Mouse (Mus musculus) left cerebral cortex, adult 2 months (tissue): ENCODE measurements at regions not wholly inside any gene's neighbourhood (a gene's known extent, or its start where the extent isn't known, plus 50 kb on each side); places are given as distances from the start of the nearest gene placed in this dataset.
A peak's percentile ranks its signal among the peaks of the same experiment; 100 is the strongest.

Source experiments
- DNase-seq, 2 experiments: peaks; one replicate each; pipeline ENCODE4 v3.0.0; 2021 to 2022; ENCODE audit warnings: low spot score in 2 of 2, mixed read lengths in 1 of 2; ENCODE audit errors: extremely low spot score in 1 of 2
- H3K27ac ChIP-seq: fragments of 200-600 bp; 2 replicates; pipeline ENCODE4 v1.8.1; 2022
- H3K4me3 ChIP-seq: fragments of 200-600 bp; 2 replicates; pipeline ENCODE4 v1.8.1; 2022
- CTCF ChIP-seq: fragments of 200-600 bp; IDR thresholded peaks from 2 replicates; pipeline ENCODE4 v1.8.1; 2022; ENCODE audit warnings: antibody characterized with exemption, mild to moderate bottlenecking, moderate library complexity
- intact Hi-C: fragments of 180-260 bp; cut with DNase I; formaldehyde crosslinking; loops from one replicate; pipeline ENCODE4 v1.15.1; 2025

DNA sequence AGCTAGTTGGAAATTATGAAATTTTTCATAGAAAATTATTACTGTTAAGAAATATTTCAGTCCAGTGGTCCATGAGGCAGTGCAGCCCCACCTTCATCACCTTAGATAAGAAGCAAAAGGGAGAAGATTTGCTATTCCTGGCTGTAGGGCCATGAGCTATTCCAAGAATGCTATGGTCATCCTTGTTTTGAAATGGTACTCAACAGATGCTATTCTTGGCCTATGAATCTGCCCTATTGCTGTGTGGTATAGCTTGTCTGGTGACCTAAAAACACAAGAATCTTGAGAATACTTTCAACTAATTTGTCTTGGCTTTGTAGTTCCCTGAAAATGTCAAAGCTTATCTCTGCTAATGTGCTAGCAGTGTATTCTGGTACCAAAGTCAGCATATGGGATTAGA is 254.8 kb upstream of the Rasgrp1 start:
- DNase-seq: no peak
- Histone ChIP-seq H3K4me3 (no peak overlapping the region), H3K27ac (no peak overlapping the region)
- intact Hi-C loops: no loop called here
- no peak for TF ChIP-seq CTCF

DNA sequence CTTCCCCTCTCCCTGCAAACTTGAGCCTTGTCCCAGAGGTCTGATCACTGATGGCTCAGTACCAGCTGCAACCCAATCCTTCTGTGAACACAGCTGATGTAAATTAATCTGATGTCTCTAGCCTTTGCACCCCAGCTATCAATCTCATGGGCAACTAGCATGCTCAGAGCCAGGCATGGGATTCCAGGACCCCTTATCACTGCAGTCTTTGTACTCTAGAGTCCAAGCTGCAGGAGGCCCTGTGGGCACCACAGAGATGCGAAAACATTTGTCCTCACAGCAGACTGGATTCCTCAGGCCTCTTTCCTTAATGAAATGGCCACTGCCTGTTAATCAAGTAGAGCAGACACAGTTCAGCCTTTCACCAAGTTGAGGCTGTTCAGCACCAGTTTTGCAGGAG is 272.0 kb upstream of the Rasgrp1 start:
- TF ChIP-seq CTCF: no peak
- Histone ChIP-seq H3K27ac (no peak overlapping the region), H3K4me3 (no peak overlapping the region)
- no peak for DNase-seq
- intact Hi-C loops: no loop called here

DNA sequence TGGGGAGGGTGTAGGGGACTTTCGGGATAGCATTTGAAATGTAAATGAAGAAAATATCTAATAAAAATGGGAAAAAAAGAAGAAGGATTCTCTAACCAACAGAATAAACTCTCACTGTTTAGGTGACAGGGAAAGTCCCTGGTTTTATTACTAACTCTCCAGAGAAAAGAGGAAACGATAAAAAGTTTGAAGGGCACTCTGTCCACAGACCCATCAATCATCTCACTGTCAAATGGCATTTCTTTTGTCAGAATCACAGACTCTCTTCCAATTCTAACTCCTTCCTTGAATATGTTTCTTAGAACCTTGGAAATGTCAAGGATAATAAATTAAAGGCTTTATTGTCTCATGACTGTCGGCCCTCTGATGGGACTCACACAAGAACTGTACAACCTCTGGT is 275.3 kb upstream of the Rasgrp1 start:
- H3K27ac ChIP-seq: no peak overlapping the region
- TF ChIP-seq CTCF: no peak
- intact Hi-C loops: no loop called here
- H3K4me3 ChIP-seq: no peak overlapping the region
- no peak for DNase-seq

DNA sequence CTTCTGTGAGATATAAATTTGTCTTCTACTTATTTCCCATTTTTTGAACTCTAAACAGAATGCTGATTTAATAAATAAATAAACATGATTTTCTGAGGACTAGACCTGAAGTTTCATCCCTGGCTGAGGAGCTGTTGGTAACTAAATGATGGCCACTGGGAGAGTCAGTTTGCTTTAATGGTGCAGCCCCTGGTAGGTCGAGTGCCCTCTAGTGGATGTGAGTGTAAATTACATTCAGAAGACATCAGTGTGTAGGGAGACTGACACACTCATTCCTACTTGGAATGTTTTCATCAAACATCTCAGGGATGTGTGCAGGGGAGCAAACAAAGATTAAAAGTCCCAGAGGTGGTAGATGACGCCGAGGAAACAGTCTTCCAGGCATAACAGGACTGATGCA is 281.2 kb upstream of the Rasgrp1 start:
- DNase-seq: no peak
- no peak overlapping the region for H3K4me3 ChIP-seq
- TF ChIP-seq CTCF: peak; percentile 69
- intact Hi-C loops: no loop called here
- no peak overlapping the region for H3K27ac ChIP-seq

DNA sequence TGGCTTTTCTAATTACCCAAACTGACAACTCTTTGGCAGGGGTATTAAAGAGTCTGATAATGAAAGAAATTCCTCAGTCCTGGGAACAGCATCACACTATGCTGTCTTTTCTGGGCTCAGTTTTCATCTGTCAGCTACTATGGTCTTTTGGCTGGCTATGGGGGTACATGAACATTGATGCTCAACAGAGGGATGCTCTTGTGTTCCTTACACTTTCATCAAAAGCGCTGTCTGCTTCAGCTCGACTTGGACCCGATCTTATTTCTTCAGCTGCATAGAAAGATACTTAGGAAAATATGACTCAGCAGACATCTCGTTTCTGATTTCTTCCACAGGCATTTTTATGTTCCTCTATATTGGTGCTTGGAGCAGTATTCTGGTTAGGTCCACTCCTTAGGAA is 292.1 kb upstream of the Rasgrp1 start:
- TF ChIP-seq CTCF: no peak
- intact Hi-C loops: no loop called here
- Histone ChIP-seq H3K27ac (no peak overlapping the region), H3K4me3 (no peak overlapping the region)
- DNase-seq: no peak

DNA sequence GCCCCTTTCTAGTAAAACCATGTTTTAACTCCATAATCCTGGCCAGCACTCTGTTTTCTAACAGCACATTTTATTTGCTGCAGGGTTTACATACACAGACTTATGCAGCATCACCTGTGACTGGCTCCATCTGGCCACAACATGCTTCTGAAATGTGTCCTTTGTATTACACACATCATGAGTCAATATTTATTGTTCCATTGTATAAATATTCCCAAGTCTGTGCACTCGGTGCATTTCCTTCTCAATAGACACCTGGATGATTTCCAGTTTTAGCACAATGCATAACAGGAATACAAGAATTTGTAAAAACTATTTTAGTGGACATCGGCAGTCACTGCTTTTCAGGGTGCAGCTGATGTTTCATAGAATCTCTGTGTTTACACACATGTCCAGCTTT is 294.6 kb upstream of the Rasgrp1 start:
- TF ChIP-seq CTCF: no peak
- intact Hi-C loops: no loop called here
- Histone ChIP-seq H3K27ac (no peak overlapping the region), H3K4me3 (no peak overlapping the region)
- DNase-seq: no peak

DNA sequence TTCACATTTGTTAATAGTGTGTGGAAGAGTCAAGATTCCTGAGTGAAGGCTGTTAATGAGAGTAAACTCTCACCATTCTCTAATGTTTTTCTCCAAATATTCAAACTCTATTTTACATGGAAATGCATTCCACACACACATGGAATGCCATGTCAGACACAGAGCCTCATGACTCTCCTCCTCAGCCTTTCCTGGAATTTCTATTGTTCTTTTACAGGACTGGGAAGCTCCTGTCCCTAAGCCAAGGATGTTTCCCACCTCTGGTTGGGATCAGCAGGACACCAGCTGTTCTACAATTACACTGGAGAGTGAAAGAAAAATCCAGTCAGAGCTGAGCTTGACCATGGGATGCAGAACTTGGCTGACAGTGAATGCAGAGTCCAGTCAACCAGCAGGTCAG is 309.3 kb upstream of the Rasgrp1 start:
- intact Hi-C loops: no loop called here
- H3K27ac ChIP-seq: no peak overlapping the region
- H3K4me3 ChIP-seq: no peak overlapping the region
- no peak for DNase-seq
- TF ChIP-seq CTCF: no peak

DNA sequence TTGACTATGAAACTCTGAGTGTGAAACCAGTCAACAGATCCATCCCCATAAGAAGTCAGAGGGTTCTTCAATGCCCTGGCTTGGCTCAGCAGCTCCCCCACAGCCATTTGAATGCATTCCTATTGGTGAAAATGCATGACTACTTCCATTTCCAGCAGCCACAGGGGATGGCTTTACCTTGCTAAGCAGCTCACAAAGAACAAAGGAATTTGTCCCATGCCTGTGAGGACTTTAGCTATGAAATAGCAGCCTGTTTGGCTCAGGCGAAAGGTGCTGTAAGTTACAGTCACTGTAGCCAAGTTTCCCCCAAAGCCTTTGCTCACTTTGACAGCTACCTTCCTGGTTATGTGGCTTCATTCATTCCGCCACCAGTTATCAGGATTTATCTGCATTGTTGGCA is 309.8 kb upstream of the Rasgrp1 start:
- no peak for TF ChIP-seq CTCF
- Histone ChIP-seq H3K27ac (no peak overlapping the region), H3K4me3 (no peak overlapping the region)
- intact Hi-C loops: no loop called here
- DNase-seq: no peak

DNA sequence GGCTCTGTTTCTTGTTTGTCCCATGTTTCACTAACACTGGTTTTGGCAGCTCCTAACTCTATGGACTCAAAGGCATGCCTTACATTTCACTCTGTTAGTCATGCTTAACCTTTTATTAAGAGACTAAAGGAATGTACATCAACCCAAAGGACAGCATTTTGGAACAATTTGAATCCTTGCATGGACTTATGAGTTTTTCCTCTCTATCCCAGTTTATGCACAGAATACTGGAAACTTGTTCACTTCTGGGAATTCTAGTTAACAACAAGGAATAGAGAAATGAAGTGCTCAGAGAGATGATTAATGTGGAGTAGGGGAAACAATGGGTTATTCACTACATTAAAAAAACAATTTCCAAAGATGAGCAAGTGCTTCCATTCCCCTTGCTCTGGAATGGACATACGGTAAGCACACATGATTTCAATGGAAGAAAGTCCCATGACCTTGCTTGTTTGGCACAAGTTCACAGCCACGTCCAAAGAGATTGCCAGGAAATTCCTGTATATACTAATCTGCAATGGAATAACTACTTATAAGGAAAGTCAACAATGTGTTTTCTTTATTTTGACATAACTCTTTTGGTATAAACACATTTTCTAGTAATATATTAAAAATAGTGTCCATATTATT is 313.9 kb upstream of the Rasgrp1 start:
- intact Hi-C loops: no loop called here
- no peak overlapping the region for H3K4me3 ChIP-seq
- DNase-seq: no peak

DNA sequence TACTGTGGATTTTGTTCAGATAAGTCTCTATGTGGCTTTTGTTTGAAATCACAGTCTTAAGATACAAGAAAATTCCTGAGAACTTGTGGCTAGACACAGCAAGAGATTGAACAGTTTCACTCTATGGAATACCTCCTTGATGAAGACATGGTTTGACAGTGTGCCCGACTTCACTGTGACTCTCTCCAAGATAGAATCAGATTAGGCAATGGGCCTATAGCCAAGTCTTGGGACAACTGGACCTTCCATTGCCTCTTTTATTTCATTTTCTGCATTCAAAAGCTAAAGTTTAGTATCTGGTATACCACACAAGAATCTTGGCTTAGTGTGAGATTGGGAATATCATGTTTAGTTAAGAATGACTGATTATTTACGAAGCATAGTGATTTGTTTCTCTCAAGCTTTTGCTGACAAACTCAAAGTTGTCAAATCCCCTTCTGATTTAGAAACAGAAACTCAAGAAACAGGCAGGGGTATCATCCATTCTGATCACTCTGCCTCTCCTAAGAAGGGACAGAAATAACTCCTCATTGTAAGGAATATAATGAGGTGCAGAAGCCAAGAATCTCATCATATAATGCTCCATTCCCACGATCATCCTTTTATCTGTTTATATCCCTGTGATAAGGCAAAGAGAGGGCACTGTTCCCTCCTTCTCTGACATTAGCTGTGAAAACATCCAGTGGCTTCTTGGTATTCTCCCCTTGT is 317.6 kb upstream of the Rasgrp1 start:
- Histone ChIP-seq H3K27ac (no peak overlapping the region), H3K4me3 (no peak overlapping the region)
- TF ChIP-seq CTCF: no peak
- no peak for DNase-seq
- intact Hi-C loops: no loop called here

More for the DNA sequence above, 313.9 kb upstream of the Rasgrp1 start:
- H3K27ac ChIP-seq: no peak overlapping the region
- TF ChIP-seq CTCF: no peak

DNA sequence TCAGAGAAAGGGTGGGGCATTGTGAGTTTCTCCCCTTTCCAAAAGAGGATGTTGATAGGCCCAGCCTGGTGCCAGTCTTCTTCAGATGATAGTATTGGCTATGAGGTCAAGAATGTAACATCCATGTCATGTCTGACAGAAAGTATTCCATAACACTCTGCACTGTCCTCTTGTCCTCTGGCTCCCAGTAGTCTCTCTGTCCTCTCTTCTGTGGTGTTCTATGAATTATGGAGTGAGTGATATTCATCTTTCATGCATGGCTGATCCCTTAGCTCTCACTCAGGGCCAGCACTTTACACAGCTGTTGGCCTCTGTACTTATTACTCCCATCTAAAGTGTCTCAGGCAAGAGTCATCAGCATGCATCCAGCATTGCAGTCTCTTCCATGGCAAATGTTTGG is 319.9 kb upstream of the Rasgrp1 start:
- no peak overlapping the region for H3K27ac ChIP-seq
- no peak for DNase-seq
- no peak overlapping the region for H3K4me3 ChIP-seq
- no peak for TF ChIP-seq CTCF
- intact Hi-C loops: no loop called here

DNA sequence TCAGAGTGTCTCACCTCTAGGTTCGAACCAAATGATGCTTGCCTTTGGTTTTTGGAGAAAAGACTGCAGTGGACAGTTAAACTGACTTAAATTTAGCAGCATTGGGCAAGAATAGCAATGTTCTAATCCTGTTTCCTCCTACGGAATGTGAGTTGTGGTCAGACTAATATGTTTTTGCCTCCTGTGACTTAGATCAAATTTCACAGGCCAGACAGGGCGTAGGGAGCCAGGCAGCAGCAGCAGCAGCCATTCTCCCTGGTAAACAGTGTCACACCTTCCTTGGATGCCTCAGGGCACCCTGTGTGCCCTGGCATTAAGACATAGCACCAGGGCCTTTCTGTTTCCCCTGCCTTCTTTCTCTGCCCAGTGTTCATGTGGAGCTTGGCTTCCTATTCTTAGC is 323.7 kb upstream of the Rasgrp1 start:
- no peak for TF ChIP-seq CTCF
- intact Hi-C loops: no loop called here
- no peak for DNase-seq
- Histone ChIP-seq H3K4me3 (no peak overlapping the region), H3K27ac (no peak overlapping the region)

DNA sequence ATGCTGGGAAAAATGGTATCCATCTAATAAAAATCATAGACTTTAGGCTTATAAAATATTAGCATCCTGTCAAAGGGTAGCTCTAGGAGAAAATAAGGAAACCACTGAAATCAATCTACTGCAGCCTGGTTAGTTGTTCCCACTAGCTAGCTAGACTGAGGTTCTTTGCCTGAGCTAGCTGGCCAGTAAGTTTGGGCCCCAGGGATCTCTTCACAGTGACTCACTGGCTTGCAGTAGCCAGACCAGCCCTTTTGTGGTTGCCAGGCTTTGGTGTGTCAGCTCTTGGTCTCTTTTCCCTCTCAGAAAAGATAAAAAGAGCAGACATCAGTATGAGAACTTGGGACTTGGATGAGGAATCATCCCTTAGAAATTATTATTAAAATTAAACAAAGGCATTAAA is 325.3 kb upstream of the Rasgrp1 start:
- intact Hi-C loops: no loop called here
- TF ChIP-seq CTCF: no peak
- DNase-seq: no peak
- no peak overlapping the region for H3K27ac ChIP-seq
- no peak overlapping the region for H3K4me3 ChIP-seq
